Mouse (Mus musculus) lung, embryonic 14.5 days (tissue): ENCODE results near the gene Armc7. TPM values are rescaled to one million over a fixed set of nuclear protein-coding genes. Genes with fewer than 3 reads are reported as not detected.
"Not testable (repeated sequence)": the region's sequence is repeated elsewhere in the genome, so short reads cannot be mapped to it uniquely, and the experiment has no call there.

Experiments
- ATAC-seq: fragments of 200-750 bp; cut with Nextera tagmentation; 2 replicates; pipeline ENCODE4 v1.8.0; 2017; ENCODE audit warnings: mild to moderate bottlenecking, moderate TSS enrichment, moderate library complexity; ENCODE audit not compliant: insufficient read depth
- DNase-seq: peaks from one replicate; pipeline ENCODE4 v3.0.0-alpha.2; 2015
- H3K27ac ChIP-seq: fragments of 300-500 bp; sonication (generic); 2 replicates; pipeline ENCODE4 v1.5.1; 2014; ENCODE audit warnings: low read depth, mild to moderate bottlenecking, moderate library complexity
- H3K27me3 ChIP-seq: fragments of 300-500 bp; sonication (generic); 2 replicates; pipeline ENCODE4 v1.6.1; 2014; ENCODE audit warnings: low read length, control low read depth; ENCODE audit not compliant: insufficient read depth
- H3K36me3 ChIP-seq: fragments of 300-500 bp; sonication (generic); 2 replicates; pipeline ENCODE4 v1.6.1; 2014; ENCODE audit warnings: control low read depth; ENCODE audit not compliant: insufficient read depth
- H3K4me1 ChIP-seq: fragments of 300-500 bp; sonication (generic); 2 replicates; pipeline ENCODE4 v1.6.1; 2014; ENCODE audit warnings: antibody characterized with exemption, control low read depth; ENCODE audit not compliant: insufficient read depth
- H3K4me2 ChIP-seq: fragments of 300-500 bp; sonication (generic); 2 replicates; pipeline ENCODE4 v1.6.1; 2014; ENCODE audit warnings: mild to moderate bottlenecking
- H3K4me3 ChIP-seq: fragments of 300-500 bp; sonication (generic); 2 replicates; pipeline ENCODE4 v1.5.1; 2014; ENCODE audit warnings: low read depth, low read length
- H3K9ac ChIP-seq: fragments of 300-500 bp; sonication (generic); 2 replicates; pipeline ENCODE4 v1.6.1; 2014
- H3K9me3 ChIP-seq: fragments of 300-500 bp; sonication (generic); 2 replicates; pipeline ENCODE4 v1.6.1; 2016; ENCODE audit warnings: low read depth, low read length, control low read depth
- CTCF ChIP-seq: IDR thresholded peaks from 2 replicates; pipeline ENCODE4 v1.5.1; 2016; ENCODE audit warnings: antibody characterized with exemption, low read depth
- WGBS: fragments of 180-500 bp; shearing (Covaris S2); extraction: QIAGEN DNeasy Blood & Tissue Kit; methylation state at CpG from one replicate; pipeline ENCODE4 v1.1.7; 2014; 5-methylcytosine and 5-hydroxymethylcytosine counted together
- polyA plus RNA-seq: library from polyadenylated mRNA; unstranded; fragments of >200 nt; fragmentation: Nextera tagmentation; extraction: Ambion mirVana; gene quantifications from 2 replicates; pipeline ENCODE4 v1.2.1, GENCODE M21; 2014

Armc7 gene
- polyA plus RNA-seq, 1 experiment from 2014 or later: 8.0 TPM

DNA sequence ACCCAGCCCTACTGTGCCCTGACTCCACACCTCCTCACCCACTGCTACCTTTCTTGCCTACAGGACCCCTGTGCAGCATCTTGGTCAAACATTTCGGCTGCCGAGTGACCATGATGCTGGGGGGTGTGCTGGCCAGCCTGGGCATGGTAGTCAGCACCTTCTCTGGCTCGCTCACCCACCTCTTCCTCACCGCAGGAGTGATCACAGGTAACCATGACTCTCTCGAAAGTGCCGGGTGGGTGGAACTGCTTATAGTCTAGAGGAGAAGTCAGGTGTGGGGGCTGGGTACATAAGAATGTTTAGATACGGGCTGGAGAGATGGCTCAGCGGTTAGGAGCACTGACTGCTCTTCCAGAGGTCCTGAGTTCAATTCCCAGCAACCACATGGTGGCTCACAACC, 10.6 kb upstream of the Armc7 start:
- H3K4me3 ChIP-seq: no peak overlapping the region
- no peak overlapping the region for H3K4me2 ChIP-seq
- no peaks in the 10 kb centered on the region for H3K9me3 ChIP-seq
- TF ChIP-seq CTCF: no peak
- no peaks in the 10 kb centered on the region for H3K27me3 ChIP-seq
- no peak overlapping the region for H3K9ac ChIP-seq
- H3K36me3 ChIP-seq: no peaks in the 10 kb centered on the region
- 80% methylated on average over 8 of the region's 8 CpGs for WGBS
- DNase-seq (no peak), ATAC-seq (no peak)
- no peak overlapping the region for H3K27ac ChIP-seq
- H3K4me1 ChIP-seq: no peaks in the 10 kb centered on the region

DNA sequence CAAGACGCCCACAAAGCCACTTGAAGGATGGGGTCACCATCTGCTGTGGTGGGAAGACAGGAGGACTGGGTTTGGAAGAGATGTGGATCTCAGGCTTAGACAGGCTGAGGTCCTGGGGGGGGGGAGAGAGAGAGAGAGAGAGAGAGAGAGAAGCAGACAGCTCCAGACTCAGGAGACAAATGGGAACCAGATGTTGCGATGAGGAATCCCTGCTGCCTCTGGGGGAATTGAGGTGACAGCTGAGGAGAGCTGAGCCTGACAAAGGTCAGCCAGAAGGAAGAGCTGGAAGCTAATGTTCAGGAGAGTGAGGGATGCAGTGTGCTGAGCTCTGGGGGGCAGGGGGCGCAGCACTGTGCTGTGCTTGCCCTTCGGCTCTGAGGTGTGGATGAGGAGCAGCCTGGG, 8.2 kb upstream of the Armc7 start:
- 21% methylated on average over 4 of the region's 4 CpGs for WGBS

GRCm38 (mm10) chr11:115472183-115472582, 3.3 kb upstream of the Armc7 start:
- Histone ChIP-seq H3K27me3 (no peaks in the 10 kb centered on the region), H3K27ac (no peak overlapping the region), H3K4me2 (no peak overlapping the region), H3K9me3 (no peaks in the 10 kb centered on the region), H3K36me3 (no peaks in the 10 kb centered on the region), H3K9ac (no peak overlapping the region), H3K4me1 (peaks cover 7% of the 10 kb centered on the region), H3K4me3 (no peak overlapping the region)
- DNase-seq (no peak), ATAC-seq (no peak)
- WGBS: 79% methylated on average over 7 of the region's 7 CpGs
- no peak for TF ChIP-seq CTCF

More for the DNA sequence above, 8.2 kb upstream of the Armc7 start:
- TF ChIP-seq CTCF: no peak
- H3K27me3 ChIP-seq: no peaks in the 10 kb centered on the region
- no peaks in the 10 kb centered on the region for H3K4me1 ChIP-seq
- no peak overlapping the region for H3K4me2 ChIP-seq
- DNase-seq (peak; percentile 60), ATAC-seq (peak; percentile 56; the same call in 1 of the 2 replicates)
- H3K4me3 ChIP-seq: no peak overlapping the region
- no peaks in the 10 kb centered on the region for H3K9me3 ChIP-seq
- H3K36me3 ChIP-seq: no peaks in the 10 kb centered on the region
- H3K9ac ChIP-seq: no peak overlapping the region; the same call in 1 of the 2 replicates
- no peak overlapping the region for H3K27ac ChIP-seq

- H3K9me3 ChIP-seq: no peaks in the 10 kb centered on the region
- 0 out of 2 replicates have a peak overlapping the region, but pooled peaks have one; percentile 4 for H3K4me3 ChIP-seq
- H3K27me3 ChIP-seq: no peaks in the 10 kb centered on the region
- DNase-seq (peak; percentile 99), ATAC-seq (peak; percentile 43)
- H3K36me3 ChIP-seq: no peaks in the 10 kb centered on the region
- H3K4me1 ChIP-seq: peaks cover 7% of the 10 kb centered on the region
- WGBS: 10% methylated on average over 15 of the region's 15 CpGs
- H3K9ac ChIP-seq: 0 out of 2 replicates have a peak overlapping the region, but pooled peaks have one; percentile 15
- peak; percentile 99 for TF ChIP-seq CTCF
- peak overlapping the region; percentile 75 for H3K27ac ChIP-seq
- H3K4me2 ChIP-seq: peak overlapping the region; percentile 39; the same call in 1 of the 2 replicates
Measured at GRCm38 (mm10) chr11:115473626-115474275, 1.7 kb upstream of the Armc7 start.

- ATAC-seq: peak; percentile 7
- H3K9me3 ChIP-seq: no peaks in the 10 kb centered on the region
- H3K27ac ChIP-seq: no peak overlapping the region
- H3K36me3 ChIP-seq: no peaks in the 10 kb centered on the region
- 4% methylated on average over 28 of the region's 28 CpGs for WGBS
- no peaks in the 10 kb centered on the region for H3K27me3 ChIP-seq
- H3K9ac ChIP-seq: peak overlapping the region; percentile 66
- no peak for TF ChIP-seq CTCF
- H3K4me1 ChIP-seq: peaks cover 7% of the 10 kb centered on the region
- peak overlapping the region; percentile 70 for H3K4me3 ChIP-seq
- H3K4me2 ChIP-seq: peak overlapping the region; percentile 83
- no peak for DNase-seq
Measured at GRCm38 (mm10) chr11:115475758-115476237, 331 bp downstream of the Armc7 start.

DNA sequence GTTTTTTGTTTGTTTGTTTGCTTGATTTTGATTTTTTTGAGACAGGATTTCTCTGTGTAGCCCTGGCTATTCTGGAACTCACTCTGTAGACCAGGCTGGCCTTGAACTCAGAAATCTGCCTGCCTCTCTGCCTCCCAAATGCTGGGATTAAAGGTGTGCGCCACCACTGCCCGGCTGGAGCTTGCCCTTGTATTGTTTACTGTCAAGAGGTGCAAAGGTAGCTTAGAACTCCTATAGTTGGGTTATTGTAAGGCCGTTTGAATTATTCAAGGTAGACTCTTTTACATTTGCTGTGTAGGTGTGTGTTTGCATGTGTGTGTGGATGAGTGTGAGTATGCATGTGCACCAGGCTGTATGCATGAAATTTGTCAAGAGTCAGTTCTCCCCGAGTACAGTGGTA, 1.2 kb downstream of the Armc7 start:
- H3K36me3 ChIP-seq, DNase-seq, H3K4me1 ChIP-seq, H3K27me3 ChIP-seq, H3K27ac ChIP-seq, H3K9me3 ChIP-seq, ATAC-seq, H3K9ac ChIP-seq: not testable (repeated sequence)
- 77% methylated on average over 4 of the region's 4 CpGs for WGBS
- H3K4me2 ChIP-seq: peak overlapping the region; percentile 83
- peak overlapping the region; percentile 70 for H3K4me3 ChIP-seq

DNA sequence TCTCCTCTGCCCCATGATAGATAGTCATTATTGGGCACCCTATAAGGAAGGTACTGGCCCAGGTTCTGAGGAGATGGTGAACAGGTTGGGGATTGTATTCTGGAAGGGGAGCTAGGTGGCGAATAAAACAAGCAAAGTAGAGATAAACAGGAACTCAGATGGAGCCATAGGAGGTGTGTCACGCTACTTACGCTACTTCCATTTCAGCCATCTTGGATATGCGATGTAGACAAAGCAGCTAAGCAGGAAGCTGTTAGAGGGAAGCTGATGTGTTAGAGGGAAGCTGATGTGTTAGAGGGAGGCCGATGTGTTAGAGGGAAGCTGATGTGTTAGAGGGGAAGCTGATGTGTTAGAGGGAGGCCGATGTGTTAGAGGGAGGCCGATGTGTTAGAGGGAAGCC, 1.9 kb downstream of the Armc7 start:
- H3K4me3 ChIP-seq, H3K27ac ChIP-seq, H3K9ac ChIP-seq, H3K9me3 ChIP-seq, DNase-seq, H3K36me3 ChIP-seq, H3K4me1 ChIP-seq, ATAC-seq, H3K27me3 ChIP-seq: not testable (repeated sequence)
- H3K4me2 ChIP-seq: 0 out of 2 replicates have a peak overlapping the region, but pooled peaks have one; percentile 83
- WGBS: 77% methylated on average over 7 of the region's 7 CpGs
